Mouse (Mus musculus) stomach, embryonic 14.5 days (tissue): ENCODE measurements around the gene Gm20388. TPM values are rescaled to one million over a fixed set of nuclear protein-coding genes. Genes with fewer than 3 reads are reported as not detected.

Experiments used
- ATAC-seq: fragments of 200-750 bp; cut with Nextera tagmentation; 2 replicates; pipeline ENCODE4 v1.8.0; 2017; ENCODE audit warnings: low read depth, moderate TSS enrichment; ENCODE audit not compliant: insufficient number of reproducible peaks, insufficient read depth, low FRiP score
- H3K27ac ChIP-seq: fragments of 300-500 bp; sonication (generic); 2 replicates; pipeline ENCODE4 v1.5.1; 2014; ENCODE audit warnings: mild to moderate bottlenecking, low read length, moderate library complexity, mixed read lengths
- H3K27me3 ChIP-seq: fragments of 300-500 bp; sonication (generic); 2 replicates; pipeline ENCODE4 v1.6.1; 2014; ENCODE audit warnings: low read length, control low read depth, mixed read lengths; ENCODE audit not compliant: control insufficient read depth, insufficient read depth
- H3K36me3 ChIP-seq: fragments of 300-500 bp; sonication (generic); 2 replicates; pipeline ENCODE4 v1.6.1; 2014; ENCODE audit warnings: mild to moderate bottlenecking, control low read depth, low read length, moderate library complexity, mixed read lengths; ENCODE audit not compliant: control insufficient read depth, insufficient read depth
- H3K4me1 ChIP-seq: fragments of 300-500 bp; sonication (generic); 2 replicates; pipeline ENCODE4 v1.6.1; 2014; ENCODE audit warnings: low read length, control low read depth, mixed read lengths; ENCODE audit not compliant: control insufficient read depth, insufficient read depth
- H3K4me2 ChIP-seq: fragments of 300-500 bp; sonication (generic); replicated peaks from 2 replicates; pipeline ENCODE4 v1.6.1; 2014; ENCODE audit warnings: low read depth, low read length, control low read depth
- H3K4me3 ChIP-seq: fragments of 300-500 bp; sonication (generic); 2 replicates; pipeline ENCODE4 v1.5.1; 2014; ENCODE audit warnings: low read depth, low read length, control low read depth
- H3K9ac ChIP-seq: fragments of 300-500 bp; sonication (generic); replicated peaks from 2 replicates; pipeline ENCODE4 v1.6.1; 2014; ENCODE audit warnings: low read depth, mild to moderate bottlenecking, control low read depth, low read length, moderate library complexity, mixed read lengths
- H3K9me3 ChIP-seq: fragments of 300-500 bp; sonication (generic); 2 replicates; pipeline ENCODE4 v1.6.1; 2016; ENCODE audit warnings: low read depth, low read length, control low read depth; ENCODE audit not compliant: control insufficient read depth
- WGBS: fragments of 180-500 bp; shearing (Covaris S2); extraction: QIAGEN DNeasy Blood & Tissue Kit; methylation state at CpG from one replicate; pipeline ENCODE4 v1.1.7; 2014; 5-methylcytosine and 5-hydroxymethylcytosine counted together
- polyA plus RNA-seq: library from polyadenylated mRNA; unstranded; fragments of >200 nt; fragmentation: Nextera tagmentation; extraction: Ambion mirVana; gene quantifications from 2 replicates; pipeline ENCODE4 v1.2.1, GENCODE M21; 2014

Gm20388 gene
- polyA plus RNA-seq, 1 experiment from 2014 or later: 11.4 TPM

- H3K9ac ChIP-seq: no peak overlapping the region
- H3K4me1 ChIP-seq: no peaks in the 10 kb centered on the region
- no peaks in the 10 kb centered on the region for H3K27me3 ChIP-seq
- no peak overlapping the region for H3K27ac ChIP-seq
- H3K9me3 ChIP-seq: no peaks in the 10 kb centered on the region
- no peak overlapping the region for H3K4me2 ChIP-seq
- no peak overlapping the region for H3K4me3 ChIP-seq
- ATAC-seq: no peak
- H3K36me3 ChIP-seq: no peaks in the 10 kb centered on the region
- 97% methylated on average over 2 of the region's 2 CpGs for WGBS
These were observed 1508.9 kb downstream of the Gm20388 start for GRCm38 (mm10) chr8:121419551-121419950.

GRCm38 (mm10) chr8:121421009-121421408 lies 1510.4 kb downstream of the Gm20388 start:
- no peaks in the 10 kb centered on the region for H3K27me3 ChIP-seq
- no peak overlapping the region for H3K9ac ChIP-seq
- H3K36me3 ChIP-seq: no peaks in the 10 kb centered on the region
- H3K4me2 ChIP-seq: no peak overlapping the region
- no peaks in the 10 kb centered on the region for H3K4me1 ChIP-seq
- H3K9me3 ChIP-seq: no peaks in the 10 kb centered on the region
- ATAC-seq: peak; percentile 64; the same call in 1 of the 2 replicates
- H3K27ac ChIP-seq: no peak overlapping the region
- WGBS: 58% methylated on average over 5 of the region's 5 CpGs
- H3K4me3 ChIP-seq: no peak overlapping the region

- Histone ChIP-seq H3K9ac (no peak overlapping the region), H3K27ac (no peak overlapping the region), H3K9me3 (no peaks in the 10 kb centered on the region), H3K4me1 (no peaks in the 10 kb centered on the region), H3K36me3 (no peaks in the 10 kb centered on the region), H3K27me3 (no peaks in the 10 kb centered on the region), H3K4me2 (no peak overlapping the region), H3K4me3 (no peak overlapping the region)
- 94% methylated on average over 10 of the region's 10 CpGs for WGBS
- ATAC-seq: no peak
These were observed 1513.4 kb downstream of the Gm20388 start for GRCm38 (mm10) chr8:121424080-121424479.

- Histone ChIP-seq H3K4me1 (no peaks in the 10 kb centered on the region), H3K4me3 (no peak overlapping the region), H3K4me2 (no peak overlapping the region), H3K9ac (no peak overlapping the region), H3K36me3 (no peaks in the 10 kb centered on the region), H3K27ac (no peak overlapping the region), H3K9me3 (no peaks in the 10 kb centered on the region), H3K27me3 (no peaks in the 10 kb centered on the region)
- no peak for ATAC-seq
- 87% methylated on average over 14 of the region's 14 CpGs for WGBS
These were observed 1514.0 kb downstream of the Gm20388 start for GRCm38 (mm10) chr8:121424600-121424999.

- no peak overlapping the region for H3K4me2 ChIP-seq
- 57% methylated on average over 8 of the region's 8 CpGs for WGBS
- no peaks in the 10 kb centered on the region for H3K36me3 ChIP-seq
- H3K4me1 ChIP-seq: 0 out of 2 replicates have a peak, but pooled peaks cover 4% of the 10 kb centered on the region
- H3K27me3 ChIP-seq: no peaks in the 10 kb centered on the region
- H3K9me3 ChIP-seq: no peaks in the 10 kb centered on the region
- H3K4me3 ChIP-seq: no peak overlapping the region
- ATAC-seq: no peak
- H3K27ac ChIP-seq: no peak overlapping the region
- no peak overlapping the region for H3K9ac ChIP-seq
These were observed 1520.9 kb downstream of the Gm20388 start for GRCm38 (mm10) chr8:121431499-121431898.

- H3K4me2 ChIP-seq: no peak overlapping the region
- ATAC-seq: no peak
- no peaks in the 10 kb centered on the region for H3K27me3 ChIP-seq
- 0 out of 2 replicates have a peak, but pooled peaks cover 4% of the 10 kb centered on the region for H3K4me1 ChIP-seq
- WGBS: 38% methylated on average over 17 of the region's 17 CpGs
- H3K36me3 ChIP-seq: no peaks in the 10 kb centered on the region
- H3K4me3 ChIP-seq: no peak overlapping the region
- no peaks in the 10 kb centered on the region for H3K9me3 ChIP-seq
- H3K9ac ChIP-seq: no peak overlapping the region
- H3K27ac ChIP-seq: no peak overlapping the region
These were observed 1522.8 kb downstream of the Gm20388 start for GRCm38 (mm10) chr8:121433466-121433865.

- WGBS: 57% methylated on average over 5 of the region's 5 CpGs
- no peak overlapping the region for H3K9ac ChIP-seq
- no peak for ATAC-seq
- 0 out of 2 replicates have a peak, but pooled peaks cover 4% of the 10 kb centered on the region for H3K4me1 ChIP-seq
- no peaks in the 10 kb centered on the region for H3K36me3 ChIP-seq
- no peak overlapping the region for H3K4me2 ChIP-seq
- H3K9me3 ChIP-seq: no peaks in the 10 kb centered on the region
- no peak overlapping the region for H3K27ac ChIP-seq
- no peak overlapping the region for H3K4me3 ChIP-seq
- H3K27me3 ChIP-seq: no peaks in the 10 kb centered on the region
These were observed 1526.0 kb downstream of the Gm20388 start for GRCm38 (mm10) chr8:121436656-121437055.

- WGBS: 70% methylated on average over 6 of the region's 6 CpGs
- Histone ChIP-seq H3K4me2 (no peak overlapping the region), H3K27me3 (no peaks in the 10 kb centered on the region), H3K4me1 (0 out of 2 replicates have a peak, but pooled peaks cover 4% of the 10 kb centered on the region), H3K9me3 (no peaks in the 10 kb centered on the region), H3K4me3 (no peak overlapping the region), H3K9ac (no peak overlapping the region), H3K27ac (no peak overlapping the region), H3K36me3 (no peaks in the 10 kb centered on the region)
- no peak for ATAC-seq
These were observed 1526.9 kb downstream of the Gm20388 start for GRCm38 (mm10) chr8:121437506-121437905.

- Histone ChIP-seq H3K9me3 (no peaks in the 10 kb centered on the region), H3K36me3 (no peaks in the 10 kb centered on the region), H3K4me3 (no peak overlapping the region), H3K4me1 (no peaks in the 10 kb centered on the region), H3K27ac (no peak overlapping the region), H3K27me3 (no peaks in the 10 kb centered on the region), H3K9ac (no peak overlapping the region), H3K4me2 (no peak overlapping the region)
- 55% methylated on average over 6 of the region's 6 CpGs for WGBS
- no peak for ATAC-seq
These were observed 1527.5 kb downstream of the Gm20388 start for GRCm38 (mm10) chr8:121438111-121438510.
